Mouse (Mus musculus): ENCODE measurements around the gene Acvr2b.
"Not testable (repeated sequence)": the region's sequence is repeated elsewhere in the genome, so short reads cannot be mapped to it uniquely, and the experiment has no call there.

Acvr2b gene

GRCm38 (mm10) chr9:119401801-119402214 is at the start of gene Acvr2b:
Gene Acvr2b (plus strand): TSS chr9:119402118.
- DNase-seq (ENCODE audit: low spot score), result peak; percentile 95

GRCm38 (mm10) chr9:119353926-119354325 is 48.0 kb upstream of the Acvr2b start:
- no peak for DNase-seq (ENCODE audit: low spot score)

DNA sequence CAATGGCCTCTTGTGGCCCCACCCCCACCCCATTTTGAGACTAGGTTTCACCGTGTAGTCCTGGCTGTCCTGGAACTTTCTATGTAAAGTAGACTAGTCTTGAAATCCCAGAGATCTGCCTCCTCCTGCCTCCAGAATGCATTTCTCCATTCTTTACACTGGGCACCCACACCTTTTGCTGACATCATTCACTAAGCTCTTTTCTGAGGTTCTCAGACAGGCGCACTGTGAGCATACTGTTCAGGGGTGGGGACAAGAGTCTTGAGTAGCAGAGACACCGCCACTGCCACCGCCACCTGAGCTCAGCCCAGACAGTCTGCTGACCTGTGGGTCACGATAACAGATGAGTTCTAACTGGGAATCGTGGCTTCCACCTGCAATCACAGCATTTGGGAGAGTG is 46.0 kb upstream of the Acvr2b start:
- DNase-seq (ENCODE audit: low spot score), result no peak

DNA sequence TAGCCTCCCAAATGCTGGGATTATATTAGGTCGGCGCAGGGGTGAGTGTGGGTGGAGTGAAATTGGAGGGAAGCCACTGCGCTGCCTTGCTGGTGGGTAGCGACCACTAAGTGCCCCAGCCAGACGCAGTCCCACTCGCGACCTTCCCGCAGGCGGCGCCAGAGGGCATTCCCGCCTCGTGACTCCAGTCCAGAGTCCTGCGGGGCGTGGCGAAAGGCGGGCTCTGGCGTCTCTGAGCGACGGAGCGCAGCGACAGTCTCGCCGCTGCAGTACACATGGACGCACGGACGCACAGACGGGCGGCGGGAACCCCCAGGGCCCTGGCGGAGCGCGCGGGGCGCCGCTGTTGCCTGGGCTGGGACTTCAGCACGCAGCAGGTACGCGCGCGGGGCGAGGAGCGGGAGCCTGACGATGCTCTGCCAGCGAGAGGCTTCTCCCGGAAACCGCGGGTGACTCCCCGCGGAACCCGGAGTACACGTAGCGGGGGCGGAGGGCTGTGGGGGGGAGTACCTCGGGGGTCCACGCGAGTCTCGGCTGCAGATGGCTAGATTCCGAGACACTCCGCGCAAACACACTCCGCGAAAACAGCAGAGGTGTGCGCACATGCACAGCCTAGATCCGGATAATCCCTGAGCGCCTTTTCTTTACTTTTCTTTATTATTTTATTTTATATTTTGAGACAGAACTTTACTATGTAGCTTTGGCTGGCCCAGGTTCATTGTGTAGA is 44.4 kb upstream of the Acvr2b start, which contains the start of gene Xylb:
Xylb (plus strand) TSS at position 51 of the 727 bp plus-strand sequence.
- peak; percentile 91 for DNase-seq (ENCODE audit: low spot score)

DNA sequence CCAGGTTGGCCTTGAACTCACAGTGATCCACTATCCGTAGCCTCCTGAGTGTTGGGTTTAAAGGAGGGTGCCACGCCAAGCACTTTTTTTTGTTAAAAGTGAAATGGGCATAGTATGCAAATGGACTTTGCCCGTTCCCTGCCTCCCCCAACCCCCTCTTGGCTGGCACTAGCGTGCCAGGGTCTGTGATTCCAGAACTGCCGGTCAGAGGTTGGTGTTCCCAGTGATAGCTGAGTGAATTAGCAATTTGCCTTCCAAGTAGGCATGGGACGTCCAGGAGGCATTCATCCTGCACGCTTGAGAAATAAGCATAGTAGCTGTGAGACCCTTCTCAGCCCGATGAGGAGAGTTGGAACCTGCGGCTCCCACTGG is 43.9 kb upstream of the Acvr2b start:
- no peak for DNase-seq (ENCODE audit: low spot score)

DNA sequence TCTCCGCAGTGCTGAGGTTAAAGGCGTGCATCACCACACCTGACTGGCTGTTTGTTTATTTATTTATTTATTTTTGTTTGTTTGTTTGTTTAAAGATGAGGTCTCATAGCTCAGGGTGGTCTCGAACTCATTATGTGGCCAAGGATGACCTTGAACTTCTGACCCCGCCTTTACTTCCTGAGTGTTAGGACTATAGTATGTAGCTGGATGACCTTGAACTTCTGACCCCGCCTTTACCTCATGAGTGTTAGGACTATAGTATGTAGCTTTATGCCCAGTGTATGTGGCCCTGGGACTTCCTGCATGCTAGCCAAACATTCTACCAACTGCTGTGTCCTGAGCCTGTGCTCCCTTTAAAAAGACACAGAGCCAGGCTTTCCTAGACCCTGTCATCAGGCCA is 40.5 kb upstream of the Acvr2b start:
- DNase-seq (ENCODE audit: low spot score), result no peak

DNA sequence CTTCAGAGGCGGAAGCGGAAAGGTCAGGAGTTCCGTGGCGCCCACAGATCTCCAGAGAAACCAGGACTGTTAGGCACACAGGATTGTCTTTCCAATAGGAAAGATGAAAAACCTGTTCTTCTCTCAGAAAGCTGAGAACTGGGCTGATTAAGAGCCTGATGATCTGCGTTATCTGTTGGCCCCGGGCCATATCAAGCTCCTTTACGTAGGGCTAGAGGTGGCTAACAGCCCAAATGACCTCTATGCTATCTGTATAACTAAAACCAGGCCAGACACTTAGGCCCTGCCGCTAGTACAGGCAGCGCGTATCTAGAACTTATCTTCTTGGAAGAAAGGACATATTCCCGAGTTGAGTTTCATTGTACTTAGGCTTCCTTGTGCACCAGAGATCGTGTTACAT is 38.7 kb upstream of the Acvr2b start:
- no peak for DNase-seq (ENCODE audit: low spot score)

DNA sequence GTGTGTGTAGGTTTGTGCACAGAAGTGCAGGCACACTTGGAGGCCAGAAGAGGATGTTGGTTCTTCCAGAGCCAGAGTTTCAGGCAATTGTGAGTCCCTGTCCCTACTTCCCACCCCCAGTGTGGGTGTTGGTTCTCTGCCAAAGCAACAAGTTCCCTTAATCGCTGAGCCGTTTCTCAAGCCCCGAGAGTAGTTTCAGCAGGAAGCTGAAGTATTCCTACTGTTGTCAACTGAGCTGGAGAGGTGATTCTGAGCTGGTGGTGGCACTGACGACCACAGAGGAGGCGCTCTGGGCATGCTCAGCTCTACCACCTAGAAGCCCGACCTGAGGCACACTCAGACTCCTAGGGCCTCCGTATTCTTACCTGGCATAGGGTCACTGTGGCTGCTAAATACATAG is 36.6 kb upstream of the Acvr2b start, which contains the start of gene Slc22a14:
Slc22a14 (minus strand) TSS at position 270 of the 400 bp plus-strand sequence.
- peak; percentile 37 for DNase-seq (ENCODE audit: low spot score)

DNA sequence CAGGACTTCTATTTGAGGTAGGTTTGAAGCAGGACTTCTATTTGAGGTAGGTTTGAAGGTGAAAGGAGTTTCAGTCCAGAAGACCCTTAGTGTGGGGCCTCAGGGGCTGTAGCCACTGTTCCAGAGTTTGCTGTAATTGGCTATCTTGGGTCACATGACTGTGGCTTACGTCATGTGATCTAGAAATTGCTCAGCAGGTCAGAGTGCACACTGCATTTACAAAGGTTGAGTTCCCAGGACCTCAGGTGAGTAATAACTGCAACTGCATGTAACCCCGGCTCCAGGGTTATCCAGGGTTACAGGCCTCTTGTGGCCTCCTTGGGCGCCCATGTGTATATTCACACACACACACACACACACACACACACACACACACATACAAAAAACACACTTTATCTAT is 33.6 kb upstream of the Acvr2b start:
- no peak for DNase-seq (ENCODE audit: low spot score)

- not testable (repeated sequence) for DNase-seq (ENCODE audit: low spot score)
These were observed 31.1 kb upstream of the Acvr2b start for GRCm38 (mm10) chr9:119370770-119371169.

GRCm38 (mm10) chr9:119371251-119371650 is 30.7 kb upstream of the Acvr2b start:
- DNase-seq (ENCODE audit: low spot score), result no peak

DNA sequence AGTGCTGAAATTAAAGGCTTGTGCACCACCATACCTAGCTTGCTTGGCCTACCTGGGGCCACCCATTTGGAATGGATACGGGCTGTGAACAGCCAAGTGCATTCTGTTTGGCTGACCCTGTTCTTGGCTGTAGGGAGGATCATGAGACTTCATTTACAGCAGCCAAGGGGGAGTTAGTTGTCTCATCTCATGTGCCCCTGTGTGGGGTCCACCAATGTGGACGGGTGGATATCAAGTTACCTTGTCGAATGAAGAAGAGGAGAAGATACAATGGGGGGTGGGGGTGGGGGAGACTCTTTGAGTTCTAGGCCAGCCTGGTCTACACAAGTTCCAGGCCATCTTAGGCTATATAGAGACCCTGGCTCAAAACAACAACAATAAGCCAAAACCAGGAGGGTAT is 26.9 kb upstream of the Acvr2b start:
- DNase-seq (ENCODE audit: low spot score), result no peak

GRCm38 (mm10) chr9:119375556-119375955 is 26.4 kb upstream of the Acvr2b start:
- no peak for DNase-seq (ENCODE audit: low spot score)

- no peak for DNase-seq (ENCODE audit: low spot score)
These were observed 23.7 kb upstream of the Acvr2b start for GRCm38 (mm10) chr9:119378231-119378630.

GRCm38 (mm10) chr9:119382603-119383002 is 19.3 kb upstream of the Acvr2b start:
- DNase-seq (ENCODE audit: low spot score), result no peak

- DNase-seq (ENCODE audit: low spot score), result no peak
These were observed 13.0 kb upstream of the Acvr2b start for GRCm38 (mm10) chr9:119388956-119389355.

- DNase-seq (ENCODE audit: low spot score), result no peak
These were observed 11.7 kb upstream of the Acvr2b start for GRCm38 (mm10) chr9:119390214-119390613.

DNA sequence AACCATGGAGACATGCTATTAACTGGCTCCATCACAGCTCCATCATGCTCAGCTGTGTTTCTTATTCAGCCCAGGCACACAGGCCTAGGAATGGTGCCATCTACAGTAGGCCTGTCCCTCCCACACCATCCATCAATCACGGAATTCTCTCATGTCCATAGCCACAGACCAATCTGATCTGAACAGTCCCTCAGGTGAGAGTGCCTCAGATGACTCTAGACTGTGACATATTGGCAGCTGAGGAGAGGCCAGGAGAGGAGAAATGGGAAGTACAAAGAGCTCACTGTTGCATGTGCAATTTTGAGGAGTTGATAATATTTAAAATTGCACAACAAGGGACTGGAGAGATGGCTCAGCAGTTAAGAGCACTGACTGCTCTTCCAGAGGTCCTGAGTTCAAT is 7.1 kb upstream of the Acvr2b start:
- no peak for DNase-seq (ENCODE audit: low spot score)

GRCm38 (mm10) chr9:119401351-119401750 is 567 bp upstream of the Acvr2b start:
- peak; percentile 51 for DNase-seq (ENCODE audit: low spot score)

GRCm38 (mm10) chr9:119402253-119403235 is 626 bp downstream of the Acvr2b start:
- DNase-seq (ENCODE audit: low spot score), result peak; percentile 57

- peak; percentile 31 for DNase-seq (ENCODE audit: low spot score)
These were observed 1.3 kb downstream of the Acvr2b start for GRCm38 (mm10) chr9:119403236-119403641.

- DNase-seq (ENCODE audit: low spot score), result no peak
These were observed 2.2 kb downstream of the Acvr2b start for GRCm38 (mm10) chr9:119404090-119404489.

GRCm38 (mm10) chr9:119407884-119408283 is 6.0 kb downstream of the Acvr2b start:
- DNase-seq (ENCODE audit: low spot score), result no peak

All from layer of hippocampus, adult 11-12 months (tissue).